Mouse (Mus musculus) MEL (cell line): Measurements from ENCODE around the gene Ppfibp1. TPM values are rescaled to one million over a fixed set of nuclear protein-coding genes. Genes with fewer than 3 reads are reported as not detected.

ENCODE experiments used
- DNase-seq: peaks from one replicate; pipeline ENCODE4 v3.0.0; 2011; ENCODE audit warnings: low read depth, low spot score
- H3K27ac ChIP-seq: 2 replicates; pipeline ENCODE4 v1.5.1; 2012; ENCODE audit warnings: low read depth, mild to moderate bottlenecking, control low read depth, low read length, moderate library complexity; ENCODE audit not compliant: control insufficient read depth
- H3K27me3 ChIP-seq, 2 experiments: fragments of 150-350 bp in 1 of 2; sonication (generic) in 1 of 2; 2 replicates each; pipeline ENCODE4 v1.6.1; 2012; ENCODE audit warnings: low read length in 2 of 2, mild to moderate bottlenecking in 2 of 2, improper control_type of control experiment in 1 of 2, moderate library complexity in 1 of 2; ENCODE audit not compliant: insufficient read depth in 2 of 2, control insufficient read depth in 1 of 2
- H3K36me3 ChIP-seq, 2 experiments: 2 replicates each; pipeline ENCODE4 v1.6.1; 2012 to 2014; ENCODE audit warnings: low read length in 2 of 2, improper control_type of control experiment in 1 of 2, inconsistent platforms in 1 of 2, mild to moderate bottlenecking in 1 of 2; ENCODE audit not compliant: insufficient read depth in 2 of 2, control insufficient read depth in 1 of 2
- H3K4me1 ChIP-seq, 2 experiments: fragments of 150-350 bp in 1 of 2; sonication (generic) in 1 of 2; 2 replicates each; pipeline ENCODE4 v1.6.1; 2012; ENCODE audit warnings: low read length in 2 of 2, improper control_type of control experiment in 1 of 2, mild to moderate bottlenecking in 1 of 2; ENCODE audit not compliant: insufficient read depth in 2 of 2, control insufficient read depth in 1 of 2
- H3K4me3 ChIP-seq, 2 experiments: fragments of 150-350 bp in 1 of 2; sonication (generic) in 1 of 2; 2 replicates each; pipeline ENCODE4 v1.5.1; 2012; ENCODE audit warnings: low read depth in 2 of 2, low read length in 2 of 2, mild to moderate bottlenecking in 2 of 2, moderate library complexity in 2 of 2, control low read depth in 1 of 2, improper control_type of control experiment in 1 of 2; ENCODE audit not compliant: control insufficient read depth in 1 of 2, insufficient read depth in 1 of 2
- H3K79me2 ChIP-seq: 2 replicates; pipeline ENCODE4 v1.6.1; 2012; ENCODE audit warnings: mild to moderate bottlenecking, low read length, moderate library complexity; ENCODE audit not compliant: control insufficient read depth, poor library complexity, insufficient read depth
- H3K9ac ChIP-seq: 2 replicates; pipeline ENCODE4 v1.6.1; 2012; ENCODE audit warnings: low read depth, mild to moderate bottlenecking, control low read depth, low read length, moderate library complexity; ENCODE audit not compliant: control insufficient read depth, poor library complexity, severe bottlenecking
- H3K9me3 ChIP-seq: fragments of 150-350 bp; sonication (generic); replicated peaks from 2 replicates; pipeline ENCODE4 v1.6.1; 2012; ENCODE audit warnings: mild to moderate bottlenecking, low read length, improper control_type of control experiment, moderate library complexity; ENCODE audit not compliant: insufficient read depth
- BHLHE40 ChIP-seq: IDR thresholded peaks from 2 replicates; pipeline ENCODE4 v1.6.1; 2012; ENCODE audit warnings: low read depth, mild to moderate bottlenecking, inconsistent platforms, low read length, improper control_type of control experiment, borderline replicate concordance
- CTCF ChIP-seq, 3 experiments: IDR thresholded peaks in 2 of 3; conservative IDR thresholded peaks in 1 of 3; 2 replicates each; pipeline ENCODE4 v1.5.1; 2011 to 2012; ENCODE audit warnings: low read length in 3 of 3, low read depth in 2 of 3, mild to moderate bottlenecking in 2 of 3, improper control_type of control experiment in 1 of 3, inconsistent platforms in 1 of 3, mixed read lengths in 1 of 3, moderate library complexity in 1 of 3; ENCODE audit not compliant: control insufficient read depth in 1 of 3, insufficient read depth in 1 of 3, poor library complexity in 1 of 3, severe bottlenecking in 1 of 3
- E2F4 ChIP-seq: IDR thresholded peaks from 2 replicates; pipeline ENCODE4 v1.6.1; 2011; ENCODE audit warnings: low read depth, low read length, improper control_type of control experiment, borderline replicate concordance
- ELF1 ChIP-seq: IDR thresholded peaks from 2 replicates; pipeline ENCODE4 v1.6.1; 2014; ENCODE audit warnings: low read depth, mild to moderate bottlenecking, inconsistent platforms, low read length, improper control_type of control experiment, moderate library complexity
- EP300 ChIP-seq, 2 experiments: IDR thresholded peaks; 2 replicates each; pipeline ENCODE4 v1.6.1; 2011; ENCODE audit warnings: improper control_type of control experiment in 2 of 2, low read length in 2 of 2, low read depth in 1 of 2, mild to moderate bottlenecking in 1 of 2
- JUND ChIP-seq: IDR thresholded peaks from 2 replicates; pipeline ENCODE4 v1.6.1; 2011; ENCODE audit warnings: low read depth, mild to moderate bottlenecking, improper control_type of control experiment, low read length
- KAT2A ChIP-seq: conservative IDR thresholded peaks from 2 replicates; pipeline ENCODE4 v1.6.1; 2012; ENCODE audit warnings: low read depth, low read length, improper control_type of control experiment, inconsistent platforms
- MAFK ChIP-seq: IDR thresholded peaks from 2 replicates; pipeline ENCODE4 v1.6.1; 2011; ENCODE audit warnings: low read depth, mild to moderate bottlenecking, low read length, improper control_type of control experiment, borderline replicate concordance
- MAX ChIP-seq: IDR thresholded peaks from 2 replicates; pipeline ENCODE4 v1.6.1; 2011; ENCODE audit warnings: low read length, improper control_type of control experiment
- MXI1 ChIP-seq: IDR thresholded peaks from 2 replicates; pipeline ENCODE4 v1.6.1; 2011; ENCODE audit warnings: mild to moderate bottlenecking, low read depth, low read length, improper control_type of control experiment
- MYC ChIP-seq: IDR thresholded peaks from 2 replicates; pipeline ENCODE4 v1.6.1; 2011; ENCODE audit warnings: low read depth, mild to moderate bottlenecking, low read length, improper control_type of control experiment, moderate library complexity
- NELFE ChIP-seq: IDR thresholded peaks from 2 replicates; pipeline ENCODE4 v1.6.1; 2011; ENCODE audit warnings: low read depth, low read length, improper control_type of control experiment
- POLR2A ChIP-seq, 2 experiments: IDR thresholded peaks; 2 replicates each; pipeline ENCODE4 v1.6.1; 2011 to 2012; ENCODE audit warnings: low read length in 2 of 2, mild to moderate bottlenecking in 2 of 2, control low read depth in 1 of 2, improper control_type of control experiment in 1 of 2, low read depth in 1 of 2, moderate library complexity in 1 of 2; ENCODE audit not compliant: control insufficient read depth in 1 of 2, insufficient read depth in 1 of 2, poor library complexity in 1 of 2
- POLR2AphosphoS5 ChIP-seq: IDR thresholded peaks from 2 replicates; pipeline ENCODE4 v1.6.1; 2012; ENCODE audit warnings: low read depth, borderline replicate concordance, mild to moderate bottlenecking, inconsistent platforms, low read length, moderate library complexity, mixed read lengths
- RAD21 ChIP-seq: IDR thresholded peaks from 2 replicates; pipeline ENCODE4 v1.6.1; 2011; ENCODE audit warnings: mild to moderate bottlenecking, low read depth, low read length, improper control_type of control experiment
- RCOR1 ChIP-seq: IDR thresholded peaks from 2 replicates; pipeline ENCODE4 v1.6.1; 2012; ENCODE audit warnings: low read depth, mild to moderate bottlenecking, inconsistent platforms, low read length, improper control_type of control experiment
- TCF12 ChIP-seq: IDR thresholded peaks from 2 replicates; pipeline ENCODE4 v1.6.1; 2014; ENCODE audit warnings: low read depth, mild to moderate bottlenecking, inconsistent platforms, low read length, improper control_type of control experiment, moderate library complexity
- USF1 ChIP-seq: IDR thresholded peaks from 2 replicates; pipeline ENCODE4 v1.6.1; 2014; ENCODE audit warnings: low read depth, mild to moderate bottlenecking, inconsistent platforms, low read length, improper control_type of control experiment, moderate library complexity
- USF2 ChIP-seq, 2 experiments: IDR thresholded peaks; 2 replicates each; pipeline ENCODE4 v1.6.1; 2011 to 2012; ENCODE audit warnings: improper control_type of control experiment in 2 of 2, low read length in 2 of 2, borderline replicate concordance in 1 of 2, inconsistent platforms in 1 of 2, low read depth in 1 of 2, mild to moderate bottlenecking in 1 of 2; ENCODE audit not compliant: insufficient read depth in 1 of 2
- ZKSCAN1 ChIP-seq: IDR thresholded peaks from 2 replicates; pipeline ENCODE4 v1.6.1; 2012; ENCODE audit warnings: low read depth, mild to moderate bottlenecking, inconsistent platforms, low read length, improper control_type of control experiment, moderate library complexity
- ZMIZ1 ChIP-seq: IDR thresholded peaks from 2 replicates; pipeline ENCODE4 v1.6.1; 2012; ENCODE audit warnings: low read depth, mild to moderate bottlenecking, inconsistent platforms, low read length, improper control_type of control experiment, moderate library complexity
- ZNF384 ChIP-seq: IDR thresholded peaks from 2 replicates; pipeline ENCODE4 v1.6.1; 2012; ENCODE audit warnings: low read depth, mild to moderate bottlenecking, inconsistent platforms, low read length, improper control_type of control experiment
- polyA plus RNA-seq, 2 experiments: library from polyadenylated mRNA; stranded (reverse) in 1 of 2; unstranded in 1 of 2; fragments of >175 nt in 1 of 2; fragments of >200 nt in 1 of 2; gene quantifications; 2 replicates each; pipeline versions ENCODE4 v1.2.1 to v1.2.4; 2012; ENCODE audit warnings: low replicate concordance in 2 of 2, low read depth in 1 of 2; ENCODE audit not compliant: insufficient read length in 2 of 2, insufficient read depth in 1 of 2, missing spikeins in 1 of 2
- total RNA-seq: library from RNA; depleted of rRNA; stranded (reverse); fragments of 300-350 nt; gene quantifications from 2 replicates; pipeline ENCODE4 v1.2.3, GENCODE M21; 2012

The Ppfibp1 gene
- total and polyA plus RNA-seq, 3 experiments: 12.2 to 14.6 TPM; not detected in 1

GRCm38 (mm10) chr6:146838863-146839262 lies 49.4 kb upstream of the Ppfibp1 start:
- no peak overlapping the region for H3K4me3 ChIP-seq
- H3K79me2 ChIP-seq: no peaks in the 10 kb centered on the region
- H3K4me1 ChIP-seq: peaks cover 15 to 21% of the 10 kb centered on the region in 2 experiments
- H3K27ac ChIP-seq: no peak overlapping the region
- DNase-seq: no peak
- no peaks in the 10 kb centered on the region for H3K9me3 ChIP-seq
- H3K9ac ChIP-seq: no peak overlapping the region
- peaks cover 0 to 7% of the 10 kb centered on the region in 2 experiments; a peak in 2 of 4 replicates for H3K36me3 ChIP-seq
- H3K27me3 ChIP-seq: no peaks in the 10 kb centered on the region
- no peak for TF ChIP-seq E2F4
- TF ChIP-seq TCF12: no peak
- TF ChIP-seq POLR2AphosphoS5: no peak
- no peak for TF ChIP-seq RCOR1
- TF ChIP-seq ELF1: no peak
- TF ChIP-seq ZMIZ1: no peak
- no peak for TF ChIP-seq KAT2A
- no peak for TF ChIP-seq MXI1
- no peak for TF ChIP-seq MYC
- TF ChIP-seq USF2 (IDR thresholded peaks at IDR 0.05; ENCODE audit: borderline replicate concordance in 1 of 2, insufficient read depth in 1 of 2, low read depth in 1 of 2, low read length in 2 of 2): no peak
- TF ChIP-seq CTCF (IDR thresholded peaks at IDR 0.05 in 2 of 3, conservative IDR thresholded peaks at IDR 0.05 in 1 of 3; ENCODE audit: control insufficient read depth in 1 of 3, insufficient read depth in 1 of 3, low read depth in 2 of 3, low read length in 3 of 3, poor library complexity in 1 of 3, severe bottlenecking in 1 of 3): no peak
- no peak for TF ChIP-seq ZKSCAN1
- no peak for TF ChIP-seq JUND
- no peak for TF ChIP-seq MAFK
- no peak for TF ChIP-seq USF1
- no peak for TF ChIP-seq MAX

- no peak overlapping the region for H3K4me3 ChIP-seq
- H3K4me1 ChIP-seq: peaks cover 29 to 44% of the 10 kb centered on the region in 2 experiments
- H3K36me3 ChIP-seq: peaks cover 0 to 22% of the 10 kb centered on the region in 2 experiments; a peak in 2 of 4 replicates
- H3K27me3 ChIP-seq: no peaks in the 10 kb centered on the region
- no peak overlapping the region for H3K9ac ChIP-seq
- TF ChIP-seq ZNF384: no peak
- no peak for TF ChIP-seq POLR2A (IDR thresholded peaks at IDR 0.05; ENCODE audit: control insufficient read depth in 1 of 2, insufficient read depth in 1 of 2, low read depth in 1 of 2, low read length in 2 of 2, poor library complexity in 1 of 2)
- TF ChIP-seq EP300 (IDR thresholded peaks at IDR 0.05; ENCODE audit: low read depth in 1 of 2, low read length in 2 of 2): no peak
- TF ChIP-seq BHLHE40: no peak
- TF ChIP-seq NELFE: no peak
- no peak for TF ChIP-seq USF2 (IDR thresholded peaks at IDR 0.05; ENCODE audit: borderline replicate concordance in 1 of 2, insufficient read depth in 1 of 2, low read depth in 1 of 2, low read length in 2 of 2)
- no peak for TF ChIP-seq ZKSCAN1
- TF ChIP-seq RAD21: no peak
- no peak for TF ChIP-seq MAFK
- no peak for TF ChIP-seq ELF1
- TF ChIP-seq, all 39 proteins: peak for 0
- no peak overlapping the region for H3K27ac ChIP-seq
- H3K79me2 ChIP-seq: no peaks in the 10 kb centered on the region
- no peak for DNase-seq
- no peaks in the 10 kb centered on the region for H3K9me3 ChIP-seq
These were observed 43.4 kb upstream of the Ppfibp1 start for GRCm38 (mm10) chr6:146844867-146845266.
